Mouse (Mus musculus): ENCODE data around the gene Krt7. TPM values are rescaled to one million over a fixed set of nuclear protein-coding genes. Genes with fewer than 3 reads are reported as not detected.

Krt7 gene
- total and polyA plus RNA-seq, 2 experiments = 0.31 to 0.37 TPM

- H3K27me3 ChIP-seq (ENCODE audit: control insufficient read depth, insufficient read depth, low read length) = peaks cover 5% of the 10 kb centered on the region
- no peak overlapping the region for H3K4me3 ChIP-seq (ENCODE audit: insufficient read depth, low read depth, low read length)
- H3K27ac ChIP-seq (replicated peaks; ENCODE audit: insufficient read depth, low read depth, low read length) = no peak overlapping the region
- 53% methylated on average over 7 of the region's 7 CpGs for WGBS
- no peaks in the 10 kb centered on the region for H3K4me1 ChIP-seq (ENCODE audit: control insufficient read depth, insufficient read depth, low read length)
- no peaks in the 10 kb centered on the region for H3K79me2 ChIP-seq (ENCODE audit: control insufficient read depth, insufficient read depth, low read length)
- H3K9ac ChIP-seq (ENCODE audit: low read depth, low read length) = no peak overlapping the region
- DNase-seq (ENCODE audit: extremely low read depth, low read depth, low spot score) = no peak
- TF ChIP-seq POLR2A (IDR thresholded peaks at IDR 0.05; ENCODE audit: extremely low read depth, insufficient read depth, low read length) = no peak
- TF ChIP-seq CTCF (IDR thresholded peaks at IDR 0.05; ENCODE audit: low read depth, low read length) = no peak
- H3K36me3 ChIP-seq (ENCODE audit: control insufficient read depth, insufficient read depth, low read length) = no peaks in the 10 kb centered on the region
Observed at GRCm38 (mm10) chr15:101413916-101414635, 3.2 kb downstream of the Krt7 start.

- TF ChIP-seq POLR2A (IDR thresholded peaks at IDR 0.05; ENCODE audit: extremely low read depth, insufficient read depth, low read length) (no peak), CTCF (IDR thresholded peaks at IDR 0.05; ENCODE audit: low read depth, low read length) (no peak)
- H3K79me2 ChIP-seq (ENCODE audit: control insufficient read depth, insufficient read depth, low read length) = no peaks in the 10 kb centered on the region
- no peak overlapping the region for H3K9ac ChIP-seq (ENCODE audit: low read depth, low read length)
- no peak for DNase-seq (ENCODE audit: extremely low read depth, low read depth, low spot score)
- no peaks in the 10 kb centered on the region for H3K4me1 ChIP-seq (ENCODE audit: control insufficient read depth, insufficient read depth, low read length)
- no peaks in the 10 kb centered on the region for H3K36me3 ChIP-seq (ENCODE audit: control insufficient read depth, insufficient read depth, low read length)
- peaks cover 5% of the 10 kb centered on the region for H3K27me3 ChIP-seq (ENCODE audit: control insufficient read depth, insufficient read depth, low read length)
- WGBS = 43% methylated on average over 11 of the region's 11 CpGs
- no peak overlapping the region for H3K27ac ChIP-seq (replicated peaks; ENCODE audit: insufficient read depth, low read depth, low read length)
- H3K4me3 ChIP-seq (ENCODE audit: insufficient read depth, low read depth, low read length) = no peak overlapping the region
Observed at GRCm38 (mm10) chr15:101414807-101415565, 4.1 kb downstream of the Krt7 start.

- no peaks in the 10 kb centered on the region for H3K36me3 ChIP-seq (ENCODE audit: control insufficient read depth, insufficient read depth, low read length)
- H3K27ac ChIP-seq (replicated peaks; ENCODE audit: insufficient read depth, low read depth, low read length) = no peak overlapping the region
- H3K4me3 ChIP-seq (ENCODE audit: insufficient read depth, low read depth, low read length) = no peak overlapping the region
- H3K27me3 ChIP-seq (ENCODE audit: control insufficient read depth, insufficient read depth, low read length) = no peaks in the 10 kb centered on the region
- no peak for DNase-seq (ENCODE audit: extremely low read depth, low read depth, low spot score)
- H3K9ac ChIP-seq (ENCODE audit: low read depth, low read length) = no peak overlapping the region
- TF ChIP-seq CTCF (IDR thresholded peaks at IDR 0.05; ENCODE audit: low read depth, low read length) = no peak
- no peak for TF ChIP-seq POLR2A (IDR thresholded peaks at IDR 0.05; ENCODE audit: extremely low read depth, insufficient read depth, low read length)
- H3K4me1 ChIP-seq (ENCODE audit: control insufficient read depth, insufficient read depth, low read length) = no peaks in the 10 kb centered on the region
- 64% methylated on average over 4 of the region's 4 CpGs for WGBS
- no peaks in the 10 kb centered on the region for H3K79me2 ChIP-seq (ENCODE audit: control insufficient read depth, insufficient read depth, low read length)
Observed at GRCm38 (mm10) chr15:101418950-101419349, 8.1 kb downstream of the Krt7 start.

GRCm38 (mm10) chr15:101420903-101421302 is 10.1 kb downstream of the Krt7 start:
- H3K27me3 ChIP-seq (ENCODE audit: control insufficient read depth, insufficient read depth, low read length) = no peaks in the 10 kb centered on the region
- TF ChIP-seq POLR2A (IDR thresholded peaks at IDR 0.05; ENCODE audit: extremely low read depth, insufficient read depth, low read length) (no peak), CTCF (IDR thresholded peaks at IDR 0.05; ENCODE audit: low read depth, low read length) (no peak)
- WGBS = 59% methylated on average over 6 of the region's 6 CpGs
- H3K4me3 ChIP-seq (ENCODE audit: insufficient read depth, low read depth, low read length) = no peak overlapping the region
- H3K27ac ChIP-seq (replicated peaks; ENCODE audit: insufficient read depth, low read depth, low read length) = no peak overlapping the region
- no peak for DNase-seq (ENCODE audit: extremely low read depth, low read depth, low spot score)
- no peak overlapping the region for H3K9ac ChIP-seq (ENCODE audit: low read depth, low read length)
- H3K36me3 ChIP-seq (ENCODE audit: control insufficient read depth, insufficient read depth, low read length) = no peaks in the 10 kb centered on the region
- no peaks in the 10 kb centered on the region for H3K4me1 ChIP-seq (ENCODE audit: control insufficient read depth, insufficient read depth, low read length)
- H3K79me2 ChIP-seq (ENCODE audit: control insufficient read depth, insufficient read depth, low read length) = no peaks in the 10 kb centered on the region

- H3K4me1 ChIP-seq (ENCODE audit: control insufficient read depth, insufficient read depth, low read length) = no peaks in the 10 kb centered on the region
- H3K36me3 ChIP-seq (ENCODE audit: control insufficient read depth, insufficient read depth, low read length) = no peaks in the 10 kb centered on the region
- H3K27me3 ChIP-seq (ENCODE audit: control insufficient read depth, insufficient read depth, low read length) = no peaks in the 10 kb centered on the region
- H3K27ac ChIP-seq (replicated peaks; ENCODE audit: insufficient read depth, low read depth, low read length) = no peak overlapping the region
- H3K79me2 ChIP-seq (ENCODE audit: control insufficient read depth, insufficient read depth, low read length) = no peaks in the 10 kb centered on the region
- no peak overlapping the region for H3K9ac ChIP-seq (ENCODE audit: low read depth, low read length)
- H3K4me3 ChIP-seq (ENCODE audit: insufficient read depth, low read depth, low read length) = no peak overlapping the region
- WGBS = 20% methylated on average over 5 of the region's 5 CpGs
- TF ChIP-seq CTCF (IDR thresholded peaks at IDR 0.05; ENCODE audit: low read depth, low read length) = no peak
- TF ChIP-seq POLR2A (IDR thresholded peaks at IDR 0.05; ENCODE audit: extremely low read depth, insufficient read depth, low read length) = no peak
- DNase-seq (ENCODE audit: extremely low read depth, low read depth, low spot score) = no peak
Observed at GRCm38 (mm10) chr15:101424914-101425313, 14.1 kb downstream of the Krt7 start.

GRCm38 (mm10) chr15:101436611-101437010 is 25.8 kb downstream of the Krt7 start:
- H3K79me2 ChIP-seq (ENCODE audit: control insufficient read depth, insufficient read depth, low read length) = no peaks in the 10 kb centered on the region
- no peaks in the 10 kb centered on the region for H3K27me3 ChIP-seq (ENCODE audit: control insufficient read depth, insufficient read depth, low read length)
- no peak overlapping the region for H3K4me3 ChIP-seq (ENCODE audit: insufficient read depth, low read depth, low read length)
- no peak for TF ChIP-seq POLR2A (IDR thresholded peaks at IDR 0.05; ENCODE audit: extremely low read depth, insufficient read depth, low read length)
- TF ChIP-seq CTCF (IDR thresholded peaks at IDR 0.05; ENCODE audit: low read depth, low read length) = no peak
- H3K36me3 ChIP-seq (ENCODE audit: control insufficient read depth, insufficient read depth, low read length) = no peaks in the 10 kb centered on the region
- H3K9ac ChIP-seq (ENCODE audit: low read depth, low read length) = no peak overlapping the region
- 76% methylated on average over 7 of the region's 7 CpGs for WGBS
- H3K27ac ChIP-seq (replicated peaks; ENCODE audit: insufficient read depth, low read depth, low read length) = no peak overlapping the region
- no peaks in the 10 kb centered on the region for H3K4me1 ChIP-seq (ENCODE audit: control insufficient read depth, insufficient read depth, low read length)
- no peak for DNase-seq (ENCODE audit: extremely low read depth, low read depth, low spot score)
